Mouse (Mus musculus) brain, embryonic 14.5 days (tissue): ENCODE results near the gene Exosc10.

Experiments
- CTCF ChIP-seq: fragments of 200-500 bp; IDR thresholded peaks from 2 replicates; pipeline ENCODE4 v1.5.1; 2012; ENCODE audit warnings: inconsistent platforms, mild to moderate bottlenecking, moderate library complexity, borderline replicate concordance; ENCODE audit not compliant: insufficient read depth, insufficient read length; ENCODE audit errors: extremely low read depth
- POLR2A ChIP-seq: fragments of 200-500 bp; IDR thresholded peaks from 2 replicates; pipeline ENCODE4 v1.6.1; 2012; ENCODE audit warnings: mild to moderate bottlenecking, inconsistent platforms, borderline replicate concordance; ENCODE audit not compliant: poor library complexity, insufficient read depth, insufficient read length, severe bottlenecking; ENCODE audit errors: extremely low read depth

GRCm38 (mm10) chr4:148583257-148583656, 25.0 kb downstream of the Exosc10 start:
- TF ChIP-seq POLR2A (no peak), CTCF (no peak)
